In the genomic region with DNA sequence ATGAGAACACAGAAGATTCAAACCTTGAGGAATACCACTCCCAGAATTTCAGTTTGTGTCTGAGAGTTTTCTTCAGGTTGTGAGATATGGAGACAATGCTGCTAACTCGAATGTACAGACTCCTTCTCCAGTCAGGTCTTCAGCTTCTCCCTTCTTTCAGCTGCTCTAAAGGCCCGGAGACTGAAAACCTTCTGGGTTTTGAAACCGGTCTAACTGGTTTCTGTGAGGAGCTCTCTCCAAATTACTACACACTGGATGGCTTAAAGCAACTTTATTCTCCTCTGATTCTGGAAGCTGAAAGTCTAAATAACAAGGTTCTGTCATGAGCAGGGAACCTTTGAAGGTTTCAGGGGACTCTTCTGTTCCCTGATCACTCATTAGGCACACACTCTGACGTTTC, we compare ENCODE assay signal across 20 mouse cellular contexts. TPM values are rescaled to one million over a fixed set of nuclear protein-coding genes. Genes with fewer than 3 reads are reported as not detected.
DNase-seq lines count a peak whose midpoint lies in the region; ATAC-seq lines count a peak whose summit lies in the region.
"Had no signal": no experiment of that assay in that cellular context is flagged by ENCODE, and none has a peak within 500 bp of the region (broad histone marks: within the 10 kb centered on the region; RNA-seq: fewer than 3 reads in every experiment).

No protein-coding gene starts in this region.

- 47% methylated on average over 4 of the region's 4 CpGs for WGBS in kidney, embryonic 16.5 days
- WGBS in embryonic facial prominence, embryonic 14.5 days = 48% methylated on average over 4 of the region's 4 CpGs
- WGBS in limb, embryonic 15.5 days = 42% methylated on average over 4 of the region's 4 CpGs
- 56% methylated on average over 4 of the region's 4 CpGs for WGBS in neural tube, embryonic 15.5 days

- no peaks in the 10 kb centered on the region for H3K4me1 ChIP-seq in kidney, embryonic 16.5 days (ENCODE audit: insufficient read depth, low read length)
- H3K4me1 ChIP-seq in embryonic facial prominence, embryonic 14.5 days (ENCODE audit: control insufficient read depth, insufficient read depth, low read length) = peaks cover 10% of the 10 kb centered on the region
- peaks cover 6% of the 10 kb centered on the region; the same call in 1 of the 2 replicates for H3K4me1 ChIP-seq in limb, embryonic 15.5 days
- no peaks in the 10 kb centered on the region for H3K4me1 ChIP-seq in neural tube, embryonic 15.5 days
- H3K4me1 ChIP-seq: forebrain, embryonic 15.5 days; midbrain, embryonic 10.5 days had no signal

- no peak overlapping the region for H3K9ac ChIP-seq in kidney, embryonic 16.5 days (replicated peaks; ENCODE audit: low read length)
- H3K9ac ChIP-seq in embryonic facial prominence, embryonic 14.5 days (ENCODE audit: low read depth, low read length) = no peak overlapping the region
- no peak overlapping the region for H3K9ac ChIP-seq in limb, embryonic 15.5 days
- no peak overlapping the region for H3K9ac ChIP-seq in neural tube, embryonic 15.5 days (replicated peaks)
- H3K9ac ChIP-seq: forebrain, embryonic 15.5 days; heart, embryonic 12.5 days; hindbrain, embryonic 14.5 days had no signal

- H3K4me3 ChIP-seq in kidney, embryonic 16.5 days (ENCODE audit: low read length) = no peak overlapping the region
- no peak overlapping the region for H3K4me3 ChIP-seq in embryonic facial prominence, embryonic 14.5 days (ENCODE audit: low read depth, low read length)
- H3K4me3 ChIP-seq in limb, embryonic 15.5 days = no peak overlapping the region
- H3K4me3 ChIP-seq in neural tube, embryonic 15.5 days (replicated peaks) = no peak overlapping the region
- H3K4me3 ChIP-seq: forebrain, embryonic 15.5 days; heart, embryonic 12.5 days; midbrain, embryonic 10.5 days had no signal

- H3K27me3 ChIP-seq in kidney, embryonic 16.5 days (ENCODE audit: insufficient read depth, low read length) = no peaks in the 10 kb centered on the region
- no peaks in the 10 kb centered on the region for H3K27me3 ChIP-seq in embryonic facial prominence, embryonic 14.5 days (replicated peaks; ENCODE audit: control insufficient read depth, insufficient read depth, low read length)
- H3K27me3 ChIP-seq in limb, embryonic 15.5 days = no peaks in the 10 kb centered on the region
- no peaks in the 10 kb centered on the region for H3K27me3 ChIP-seq in neural tube, embryonic 15.5 days (replicated peaks)
- H3K27me3 ChIP-seq: CH12.LX; forebrain, embryonic 15.5 days; heart, embryonic 12.5 days had no signal

- H3K4me2 ChIP-seq in kidney, embryonic 16.5 days (replicated peaks; ENCODE audit: low read depth, low read length) = no peak overlapping the region
- no peak overlapping the region for H3K4me2 ChIP-seq in embryonic facial prominence, embryonic 14.5 days (ENCODE audit: low read depth, low read length)
- H3K4me2 ChIP-seq in limb, embryonic 15.5 days = no peak overlapping the region
- no peak overlapping the region for H3K4me2 ChIP-seq in neural tube, embryonic 15.5 days
- H3K4me2 ChIP-seq: forebrain, embryonic 15.5 days; heart, embryonic 12.5 days; hindbrain, embryonic 14.5 days had no signal

- ATAC-seq in kidney, embryonic 16.5 days (ENCODE audit: low FRiP score, low TSS enrichment) = no peak
- peak; percentile 66; the same call in 1 of the 2 replicates for ATAC-seq in embryonic facial prominence, embryonic 14.5 days (ENCODE audit: low read depth)
- ATAC-seq in limb, embryonic 15.5 days (ENCODE audit: insufficient number of reproducible peaks, low FRiP score, low TSS enrichment, low read depth) = no peak
- no peak for ATAC-seq in neural tube, embryonic 15.5 days (ENCODE audit: low FRiP score)
- ATAC-seq: forebrain, embryonic 15.5 days had no signal

- peak; percentile 10 for DNase-seq in kidney, adult 11 months
- DNase-seq in embryonic facial prominence, embryonic 14.5 days (ENCODE audit: low spot score) = peak; percentile 75
- DNase-seq in lung, postnatal 25 days (ENCODE audit: low spot score) = peak; percentile 72
- DNase-seq in frontal cortex, adult 2 months (ENCODE audit: extremely low spot score in 1 of 2, low spot score in 1 of 2) = no peak
- no peak for DNase-seq in urinary bladder, postnatal 4 days (ENCODE audit: low spot score in 2 of 2)
- DNase-seq: cerebellum, adult 18-20 months; cerebellum, postnatal 25 days; gastrocnemius, postnatal 36 days; heart, postnatal 14 days; liver; right cerebral cortex, postnatal 4 days; thymus, postnatal 25 days had no signal

- H3K27ac ChIP-seq in kidney, embryonic 16.5 days (ENCODE audit: low read length) = no peak overlapping the region
- H3K27ac ChIP-seq in embryonic facial prominence, embryonic 14.5 days (replicated peaks; ENCODE audit: low read depth, low read length) = no peak overlapping the region; the same call in 1 of the 2 replicates
- H3K27ac ChIP-seq in limb, embryonic 15.5 days = 0 out of 2 replicates have a peak overlapping the region, but pooled peaks have one; percentile 22
- no peak overlapping the region for H3K27ac ChIP-seq in neural tube, embryonic 15.5 days (replicated peaks)
- H3K27ac ChIP-seq: forebrain, embryonic 15.5 days; hindbrain, embryonic 14.5 days; midbrain, embryonic 10.5 days had no signal

- no peaks in the 10 kb centered on the region for H3K9me3 ChIP-seq in kidney, embryonic 16.5 days (ENCODE audit: low read length)
- no peaks in the 10 kb centered on the region for H3K9me3 ChIP-seq in embryonic facial prominence, embryonic 14.5 days (ENCODE audit: control insufficient read depth, low read length)
- no peaks in the 10 kb centered on the region for H3K9me3 ChIP-seq in limb, embryonic 15.5 days
- no peaks in the 10 kb centered on the region for H3K9me3 ChIP-seq in neural tube, embryonic 15.5 days (replicated peaks)
- H3K9me3 ChIP-seq: forebrain, embryonic 15.5 days; midbrain, embryonic 10.5 days had no signal

- no peaks in the 10 kb centered on the region for H3K36me3 ChIP-seq in kidney, embryonic 16.5 days (ENCODE audit: insufficient read depth, low read length)
- no peaks in the 10 kb centered on the region for H3K36me3 ChIP-seq in embryonic facial prominence, embryonic 14.5 days (ENCODE audit: control insufficient read depth, insufficient read depth, low read length)
- H3K36me3 ChIP-seq in limb, embryonic 15.5 days = no peaks in the 10 kb centered on the region
- H3K36me3 ChIP-seq in neural tube, embryonic 15.5 days = no peaks in the 10 kb centered on the region
- H3K36me3 ChIP-seq: forebrain, embryonic 15.5 days; heart, embryonic 12.5 days; midbrain, embryonic 10.5 days had no signal

RNA-seq across cellular contexts. Expression of gene Kcnj15, which starts 36.3 kb away (rescaled TPM):
- polyA plus RNA-seq in kidney, embryonic 16.5 days (2015; fragmentation: Nextera tagmentation; extraction: Ambion mirVana) = 4.6 and 5.4 TPM in 2 replicates
- 2.4 and 2.7 TPM in 2 replicates for polyA plus RNA-seq in embryonic facial prominence, embryonic 14.5 days (2014; fragmentation: Nextera tagmentation; extraction: Ambion mirVana)
- polyA plus RNA-seq in limb, embryonic 15.5 days (2015; fragmentation: Nextera tagmentation; extraction: Ambion mirVana) = 5.3 and 5.4 TPM in 2 replicates
- polyA plus RNA-seq in neural tube, embryonic 15.5 days (2015; fragmentation: Nextera tagmentation; extraction: Ambion mirVana) = 0.15 and 1.9 TPM in 2 replicates
- 0.14 and 0.21 TPM in 2 replicates for polyA plus RNA-seq in frontal cortex, adult 2 months (2012; rRNA removed)

Comparison
In these comparisons a context has a peak if more than half of its experiments do, and no peak if none do; other contexts are left out.
1. DNase-seq: peak in kidney, adult 11 months (single experiment), embryonic facial prominence, embryonic 14.5 days (single experiment) and lung, postnatal 25 days (single experiment); none in frontal cortex, adult 2 months (0 of 2) and urinary bladder, postnatal 4 days (0 of 2).